Mouse (Mus musculus): ENCODE measurements around the gene Hcrtr1.

- TF ChIP-seq CTCF (IDR thresholded peaks at IDR 0.05; ENCODE audit: insufficient read depth, low read length) (no peak), POLR2A (IDR thresholded peaks at IDR 0.05; ENCODE audit: borderline replicate concordance, extremely low read depth, low read depth, low read length) (no peak)
Measured at GRCm38 (mm10) chr4:130112732-130113131, 26.4 kb downstream of the Hcrtr1 start.

All from lung, adult 2 months (tissue).